Mouse (Mus musculus) liver, embryonic 14.5 days (tissue): ENCODE data around the gene Fen1. TPM values are rescaled to one million over a fixed set of nuclear protein-coding genes. Genes with fewer than 3 reads are reported as not detected.

ENCODE experiments used
- ATAC-seq: fragments of 200-750 bp; cut with Nextera tagmentation; 2 replicates; pipeline ENCODE4 v1.8.0; 2017; ENCODE audit warnings: moderate number of reproducible peaks, mild to moderate bottlenecking, moderate library complexity; ENCODE audit not compliant: insufficient read depth
- DNase-seq, 3 experiments: peaks; one replicate each; pipeline ENCODE4 v3.0.0-alpha.2; 2012 to 2013; ENCODE audit warnings: low read depth in 3 of 3, low spot score in 3 of 3
- H3K27ac ChIP-seq: fragments of 300-500 bp; sonication (generic); 2 replicates; pipeline ENCODE4 v1.5.1; 2014; ENCODE audit warnings: moderate library complexity, mild to moderate bottlenecking, control low read depth, inconsistent platforms
- H3K27me3 ChIP-seq: fragments of 300-500 bp; sonication (generic); 2 replicates; pipeline ENCODE4 v1.6.1; 2014; ENCODE audit warnings: mild to moderate bottlenecking, low read length, moderate library complexity; ENCODE audit not compliant: control insufficient read depth, insufficient read depth
- H3K36me3 ChIP-seq: fragments of 300-500 bp; sonication (generic); replicated peaks from 2 replicates; pipeline ENCODE4 v1.6.1; 2014; ENCODE audit warnings: low read depth; ENCODE audit not compliant: control insufficient read depth, insufficient read depth
- H3K4me1 ChIP-seq, 2 experiments: fragments of 200-500 bp in 1 of 2; fragments of 300-500 bp in 1 of 2; sonication (generic) in 1 of 2; replicated peaks; 2 replicates each; pipeline ENCODE4 v1.6.1; 2012 to 2014; ENCODE audit warnings: antibody characterized with exemption in 1 of 2, inconsistent platforms in 1 of 2, low read length in 1 of 2; ENCODE audit not compliant: control insufficient read depth in 2 of 2, insufficient read depth in 2 of 2
- H3K4me2 ChIP-seq: fragments of 300-500 bp; sonication (generic); 2 replicates; pipeline ENCODE4 v1.6.1; 2014; ENCODE audit warnings: low read depth, mild to moderate bottlenecking, control low read depth, moderate library complexity
- H3K4me3 ChIP-seq, 2 experiments: fragments of 200-500 bp in 1 of 2; fragments of 300-500 bp in 1 of 2; sonication (generic) in 1 of 2; 2 replicates each; pipeline ENCODE4 v1.5.1; 2012 to 2014; ENCODE audit warnings: low read depth in 2 of 2, low read length in 2 of 2, mild to moderate bottlenecking in 2 of 2, control low read depth in 1 of 2, inconsistent platforms in 1 of 2, moderate library complexity in 1 of 2; ENCODE audit not compliant: insufficient read depth in 1 of 2
- H3K9ac ChIP-seq: fragments of 300-500 bp; sonication (generic); replicated peaks from 2 replicates; pipeline ENCODE4 v1.6.1; 2014; ENCODE audit warnings: mild to moderate bottlenecking, control low read depth, moderate library complexity
- H3K9me3 ChIP-seq: fragments of 300-500 bp; sonication (generic); 2 replicates; pipeline ENCODE4 v1.6.1; 2016; ENCODE audit warnings: low read length, mixed read lengths; ENCODE audit not compliant: control insufficient read depth
- CTCF ChIP-seq: IDR thresholded peaks from 2 replicates; pipeline ENCODE4 v1.5.1; 2016; ENCODE audit warnings: antibody characterized with exemption, low read depth, control low read depth
- EP300 ChIP-seq: IDR thresholded peaks from 2 replicates; pipeline ENCODE4 v1.6.1; 2016; ENCODE audit warnings: antibody characterized with exemption, low read depth
- WGBS: fragments of 180-500 bp; shearing (Covaris S2); extraction: QIAGEN DNeasy Blood & Tissue Kit; methylation state at CpG from one replicate; pipeline ENCODE4 v1.1.7; 2014; ENCODE audit not compliant: insufficient replicate concordance; 5-methylcytosine and 5-hydroxymethylcytosine counted together
- polyA plus RNA-seq, 2 experiments: library from polyadenylated mRNA; depleted of rRNA in 1 of 2; stranded (reverse) in 1 of 2; unstranded in 1 of 2; fragments of >200 nt; fragmentation: Nextera tagmentation in 1 of 2; extraction: Ambion mirVana in 1 of 2; gene quantifications; 2 replicates each; pipeline versions ENCODE4 v1.2.1 to v1.2.3; 2012 to 2014

Gene Fen1
- polyA plus RNA-seq, 2 experiments, result 75.8 to 131 TPM

DNA sequence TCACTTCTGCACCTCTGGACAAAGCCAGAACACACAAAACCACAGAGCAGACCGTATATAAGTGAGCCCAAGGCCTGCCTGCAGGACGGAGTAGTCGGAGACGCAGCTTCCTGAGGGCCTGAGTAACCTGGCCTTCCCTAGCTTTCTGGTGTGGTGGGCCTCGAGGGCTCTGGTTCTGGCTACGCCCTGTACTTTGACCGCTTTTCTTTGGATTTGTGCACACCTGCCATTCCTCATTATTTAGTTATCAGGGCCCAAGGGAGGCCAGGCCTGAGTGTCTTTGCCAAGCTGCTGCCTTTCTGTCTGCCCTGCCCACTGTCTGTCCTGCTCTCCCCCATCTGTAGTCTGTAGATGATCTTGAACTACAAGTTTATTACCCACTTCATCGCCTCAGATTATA is 14.0 kb downstream of the Fen1 start:
- no peaks in the 10 kb centered on the region for H3K27me3 ChIP-seq
- H3K9ac ChIP-seq, result no peak overlapping the region
- H3K4me1 ChIP-seq, result peaks cover 0 to 6% of the 10 kb centered on the region in 2 experiments; a peak in 2 of 4 replicates
- no peak for ATAC-seq
- no peak overlapping the region for H3K4me3 ChIP-seq
- 87% methylated on average over 8 of the region's 8 CpGs for WGBS
- no peak overlapping the region for H3K4me2 ChIP-seq
- DNase-seq, result no peak
- no peak for TF ChIP-seq EP300
- TF ChIP-seq CTCF, result no peak
- no peak overlapping the region for H3K27ac ChIP-seq
- H3K9me3 ChIP-seq, result no peaks in the 10 kb centered on the region
- H3K36me3 ChIP-seq, result peaks cover 73% of the 10 kb centered on the region

DNA sequence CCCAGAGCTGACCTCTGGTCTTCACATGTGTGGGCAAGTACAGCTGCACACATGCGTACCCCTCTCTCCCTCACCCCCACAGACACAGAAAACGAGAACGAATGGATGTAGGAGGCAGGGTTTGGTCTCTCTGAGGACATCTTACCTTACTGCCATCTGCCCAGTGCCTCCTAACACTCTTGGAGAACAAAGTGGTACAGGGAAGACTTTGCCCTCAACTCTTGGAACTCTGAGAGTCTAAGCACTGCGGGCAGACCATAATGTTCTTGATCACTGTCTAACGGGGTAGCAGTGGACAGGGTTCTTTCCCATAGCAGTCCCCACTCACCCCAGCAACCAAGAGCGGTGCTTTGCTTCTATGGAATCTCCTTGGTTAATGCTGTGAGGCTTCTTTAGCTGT is 14.9 kb downstream of the Fen1 start:
- no peak overlapping the region for H3K4me2 ChIP-seq
- peaks cover 64% of the 10 kb centered on the region for H3K36me3 ChIP-seq
- 88% methylated on average over 6 of the region's 6 CpGs for WGBS
- DNase-seq, result no peak
- TF ChIP-seq EP300, result no peak
- no peak for TF ChIP-seq CTCF
- H3K4me1 ChIP-seq, result peaks cover 0 to 15% of the 10 kb centered on the region in 2 experiments; a peak in 3 of 4 replicates
- H3K9ac ChIP-seq, result no peak overlapping the region
- no peak overlapping the region for H3K4me3 ChIP-seq
- H3K27ac ChIP-seq, result no peak overlapping the region
- no peaks in the 10 kb centered on the region for H3K9me3 ChIP-seq
- H3K27me3 ChIP-seq, result no peaks in the 10 kb centered on the region
- ATAC-seq, result no peak

- ATAC-seq (no peak), DNase-seq (no peak)
- H3K27ac ChIP-seq, result no peak overlapping the region
- no peak for TF ChIP-seq CTCF
- no peak for TF ChIP-seq EP300
- no peak overlapping the region for H3K4me2 ChIP-seq
- no peaks in the 10 kb centered on the region for H3K27me3 ChIP-seq
- H3K9ac ChIP-seq, result no peak overlapping the region
- 86% methylated on average over 10 of the region's 10 CpGs for WGBS
- no peak overlapping the region for H3K4me3 ChIP-seq
- H3K9me3 ChIP-seq, result no peaks in the 10 kb centered on the region
- peaks cover 61% of the 10 kb centered on the region for H3K36me3 ChIP-seq
- H3K4me1 ChIP-seq, result peaks cover 0 to 17% of the 10 kb centered on the region in 2 experiments; a peak in 3 of 4 replicates
These were observed 15.6 kb downstream of the Fen1 start for GRCm38 (mm10) chr19:10188281-10188811.

- Histone ChIP-seq H3K36me3 (peaks cover 47% of the 10 kb centered on the region), H3K9ac (no peak overlapping the region), H3K27me3 (no peaks in the 10 kb centered on the region), H3K27ac (no peak overlapping the region), H3K4me2 (no peak overlapping the region), H3K4me1 (peaks cover 5 to 24% of the 10 kb centered on the region in 2 experiments; a peak in 3 of 4 replicates), H3K4me3 (no peak overlapping the region), H3K9me3 (no peaks in the 10 kb centered on the region)
- no peak for ATAC-seq
- TF ChIP-seq CTCF, result no peak
- no peak for TF ChIP-seq EP300
- DNase-seq, result no peak
- 87% methylated on average over 8 of the region's 8 CpGs for WGBS
These were observed 17.4 kb downstream of the Fen1 start for GRCm38 (mm10) chr19:10186569-10186968.

DNA sequence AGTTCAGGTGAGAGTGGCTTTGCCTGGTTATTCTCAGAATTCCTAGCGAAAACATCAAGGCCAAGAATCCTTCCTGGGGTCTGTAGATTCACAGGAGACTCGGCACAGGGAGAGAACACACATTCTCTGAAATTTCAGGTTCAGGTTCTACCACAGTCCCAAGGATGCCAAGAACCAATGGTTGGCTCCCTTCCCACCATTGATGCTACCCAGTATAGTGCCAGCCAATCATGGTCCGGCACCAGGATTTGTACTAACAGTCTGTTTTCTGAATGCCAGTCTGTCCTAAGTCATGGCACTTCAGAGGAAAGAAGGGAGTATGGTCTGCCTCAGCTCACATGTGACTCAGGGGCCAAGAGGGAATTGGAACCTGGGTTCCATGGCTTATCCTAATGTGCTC is 18.1 kb downstream of the Fen1 start:
- no peaks in the 10 kb centered on the region for H3K27me3 ChIP-seq
- ATAC-seq, result no peak
- WGBS, result 91% methylated on average over 3 of the region's 3 CpGs
- H3K36me3 ChIP-seq, result peaks cover 41% of the 10 kb centered on the region
- H3K4me2 ChIP-seq, result no peak overlapping the region
- no peaks in the 10 kb centered on the region for H3K9me3 ChIP-seq
- no peak overlapping the region for H3K4me3 ChIP-seq
- H3K4me1 ChIP-seq, result peaks cover 5 to 22% of the 10 kb centered on the region in 2 experiments; a peak in 3 of 4 replicates
- no peak overlapping the region for H3K27ac ChIP-seq
- no peak for DNase-seq
- H3K9ac ChIP-seq, result no peak overlapping the region
- TF ChIP-seq EP300 (no peak), CTCF (no peak)
